Mouse (Mus musculus) midbrain, embryonic 13.5 days (tissue): ENCODE data around the gene Spesp1. TPM values are rescaled to one million over a fixed set of nuclear protein-coding genes. Genes with fewer than 3 reads are reported as not detected.

Experiments
- ATAC-seq: fragments of 200-750 bp; cut with Nextera tagmentation; 2 replicates; pipeline ENCODE4 v1.8.0; 2017; ENCODE audit warnings: mild to moderate bottlenecking, moderate TSS enrichment, moderate library complexity
- H3K27ac ChIP-seq: fragments of 300-500 bp; sonication (generic); 2 replicates; pipeline ENCODE4 v1.5.1; 2015; ENCODE audit warnings: inconsistent platforms, mild to moderate bottlenecking, moderate library complexity
- H3K27me3 ChIP-seq: fragments of 300-500 bp; sonication (generic); 2 replicates; pipeline ENCODE4 v1.6.1; 2015; ENCODE audit warnings: mild to moderate bottlenecking, inconsistent platforms
- H3K36me3 ChIP-seq: fragments of 300-500 bp; sonication (generic); 2 replicates; pipeline ENCODE4 v1.6.1; 2015; ENCODE audit warnings: mild to moderate bottlenecking, inconsistent platforms
- H3K4me1 ChIP-seq: fragments of 300-500 bp; sonication (generic); replicated peaks from 2 replicates; pipeline ENCODE4 v1.6.1; 2015; ENCODE audit warnings: inconsistent platforms
- H3K4me2 ChIP-seq: fragments of 300-500 bp; sonication (generic); replicated peaks from 2 replicates; pipeline ENCODE4 v1.6.1; 2015; ENCODE audit warnings: moderate library complexity, mild to moderate bottlenecking, inconsistent platforms
- H3K4me3 ChIP-seq: fragments of 300-500 bp; sonication (generic); replicated peaks from 2 replicates; pipeline ENCODE4 v1.5.1; 2015; ENCODE audit warnings: mild to moderate bottlenecking, inconsistent platforms
- H3K9ac ChIP-seq: fragments of 300-500 bp; sonication (generic); replicated peaks from 2 replicates; pipeline ENCODE4 v1.6.1; 2015; ENCODE audit warnings: mild to moderate bottlenecking, inconsistent platforms
- H3K9me3 ChIP-seq: fragments of 300-500 bp; sonication (generic); 2 replicates; pipeline ENCODE4 v1.6.1; 2016; ENCODE audit warnings: mild to moderate bottlenecking, inconsistent platforms
- WGBS: fragments of 180-500 bp; shearing (Covaris S2); methylation state at CpG from one replicate; pipeline ENCODE4 v1.1.7; 2015; 5-methylcytosine and 5-hydroxymethylcytosine counted together
- polyA plus RNA-seq: library from polyadenylated mRNA; unstranded; fragments of >200 nt; fragmentation: Nextera tagmentation; extraction: Ambion mirVana; gene quantifications from 2 replicates; pipeline ENCODE4 v1.2.1, GENCODE M21; 2015

The Spesp1 gene
- polyA plus RNA-seq, 1 experiment from 2014 or later, result 0.05 TPM

DNA sequence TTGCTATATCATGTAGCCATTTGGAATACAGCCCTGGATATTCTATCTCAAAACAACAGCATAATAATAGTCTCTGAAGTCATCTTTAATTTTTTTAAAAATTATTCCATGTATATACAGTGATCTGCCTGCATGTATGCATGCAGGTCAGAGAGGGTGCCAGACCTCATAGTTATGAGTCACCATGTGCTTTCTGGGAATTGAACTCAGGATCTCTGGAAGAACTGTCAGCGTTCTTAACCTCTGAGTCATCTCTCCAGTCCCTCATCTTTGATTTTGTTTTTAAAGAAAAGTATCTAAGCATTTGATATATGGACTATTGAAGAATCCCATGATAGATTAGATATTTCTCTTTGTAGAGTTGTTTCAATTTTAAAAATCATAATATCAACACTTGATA is 12.8 kb downstream of the Spesp1 start:
- Histone ChIP-seq H3K27ac (no peak overlapping the region), H3K27me3 (no peaks in the 10 kb centered on the region), H3K36me3 (no peaks in the 10 kb centered on the region), H3K4me2 (no peak overlapping the region), H3K4me3 (no peak overlapping the region), H3K9ac (no peak overlapping the region), H3K9me3 (no peaks in the 10 kb centered on the region), H3K4me1 (no peaks in the 10 kb centered on the region)
- 88% methylated on average over 1 of the region's 1 CpGs for WGBS
- no peak for ATAC-seq

DNA sequence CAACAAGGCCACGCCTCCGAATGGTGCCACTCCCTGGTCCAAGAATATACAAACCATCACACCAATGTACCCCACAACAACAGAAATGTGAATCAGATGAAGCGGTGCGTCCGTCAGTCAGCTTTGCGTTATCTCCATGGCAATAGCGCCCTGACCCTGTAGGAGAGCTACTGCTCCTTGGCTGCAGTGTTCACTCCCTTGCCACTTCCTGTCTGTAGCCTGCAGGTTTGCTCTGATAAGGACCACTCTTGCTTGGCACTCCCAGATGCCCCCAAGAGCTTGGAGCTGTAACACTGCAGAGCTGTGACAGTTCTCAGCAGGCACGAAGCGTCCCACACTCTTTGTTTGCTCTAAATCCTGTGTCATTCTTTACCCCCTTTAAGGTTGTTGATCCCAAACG is 16.7 kb downstream of the Spesp1 start:
- Histone ChIP-seq H3K4me2 (no peak overlapping the region), H3K36me3 (no peaks in the 10 kb centered on the region), H3K27me3 (no peaks in the 10 kb centered on the region), H3K27ac (no peak overlapping the region), H3K9ac (no peak overlapping the region), H3K4me3 (no peak overlapping the region), H3K9me3 (no peaks in the 10 kb centered on the region), H3K4me1 (no peaks in the 10 kb centered on the region)
- no peak for ATAC-seq
- WGBS, result 85% methylated on average over 10 of the region's 10 CpGs

DNA sequence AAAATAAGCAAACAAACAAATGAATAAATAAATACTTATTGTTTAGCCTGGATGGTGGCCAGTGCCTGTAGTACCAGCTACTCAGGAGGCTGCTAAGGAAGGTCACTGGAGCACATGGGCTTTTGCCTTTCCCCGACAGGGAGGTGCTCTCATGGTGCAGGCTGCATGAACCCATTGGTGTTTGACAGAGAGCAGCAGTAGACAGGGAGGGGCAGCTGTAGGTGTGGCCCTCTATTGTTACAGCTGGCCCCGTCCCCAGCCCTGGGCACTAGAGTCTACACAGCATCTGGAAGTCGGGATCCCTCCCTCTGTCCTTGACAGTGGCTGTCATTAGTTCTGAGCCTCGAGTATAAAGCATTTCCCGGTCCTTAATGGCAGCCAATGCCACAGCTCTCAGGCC is 18.4 kb downstream of the Spesp1 start:
- Histone ChIP-seq H3K36me3 (no peaks in the 10 kb centered on the region), H3K4me1 (no peaks in the 10 kb centered on the region), H3K27me3 (no peaks in the 10 kb centered on the region), H3K9me3 (peaks cover 3% of the 10 kb centered on the region; the same call in 1 of the 2 replicates), H3K27ac (no peak overlapping the region), H3K4me3 (no peak overlapping the region), H3K9ac (no peak overlapping the region), H3K4me2 (no peak overlapping the region)
- 70% methylated on average over 5 of the region's 5 CpGs for WGBS
- ATAC-seq, result no peak

DNA sequence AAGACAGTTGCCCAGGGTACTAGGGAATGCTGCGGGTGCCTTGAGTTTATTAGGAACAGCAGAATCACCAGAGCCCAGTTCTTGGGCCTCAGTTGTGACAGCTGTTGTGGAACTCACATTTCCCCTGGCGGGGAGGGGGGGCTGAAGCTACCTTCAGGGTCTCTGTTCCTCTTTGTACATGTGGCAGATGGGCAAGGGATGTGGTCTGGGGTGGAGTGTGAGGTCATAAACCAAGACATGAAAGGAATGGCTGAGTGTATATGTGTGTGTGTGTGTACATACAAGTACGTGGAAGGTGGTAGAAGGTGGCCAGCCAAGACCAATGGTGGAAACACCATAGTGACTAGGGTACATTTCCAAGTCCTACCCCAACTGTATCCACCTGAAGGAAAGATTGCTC is 20.6 kb downstream of the Spesp1 start:
- 91% methylated on average over 3 of the region's 3 CpGs for WGBS
- Histone ChIP-seq H3K9me3 (peaks cover 3% of the 10 kb centered on the region; the same call in 1 of the 2 replicates), H3K27ac (no peak overlapping the region), H3K36me3 (no peaks in the 10 kb centered on the region), H3K4me2 (no peak overlapping the region), H3K4me1 (peaks cover 3% of the 10 kb centered on the region), H3K9ac (no peak overlapping the region), H3K27me3 (no peaks in the 10 kb centered on the region), H3K4me3 (no peak overlapping the region)
- ATAC-seq, result no peak

DNA sequence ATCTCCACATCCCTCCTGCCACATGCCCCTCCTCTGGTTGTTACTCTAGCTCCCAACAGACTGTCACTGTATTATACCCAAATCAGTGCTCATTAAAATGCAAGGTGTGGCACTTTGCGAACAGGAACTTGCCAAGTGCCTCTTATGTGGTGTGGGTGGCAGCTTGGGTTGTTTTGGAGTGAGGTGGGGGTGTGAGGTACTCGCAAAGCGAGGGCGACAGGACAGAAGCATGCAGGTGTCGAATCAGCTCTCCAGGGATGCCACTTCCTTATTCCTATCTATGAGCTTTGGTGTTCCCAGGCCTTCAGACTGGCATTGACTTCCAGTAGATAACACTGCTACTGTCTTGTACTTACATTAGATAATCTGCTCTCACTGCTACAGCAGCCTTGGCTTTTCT is 21.0 kb downstream of the Spesp1 start:
- no peak overlapping the region for H3K27ac ChIP-seq
- no peak overlapping the region for H3K4me2 ChIP-seq
- no peak overlapping the region for H3K4me3 ChIP-seq
- peaks cover 3% of the 10 kb centered on the region; the same call in 1 of the 2 replicates for H3K9me3 ChIP-seq
- peaks cover 7% of the 10 kb centered on the region for H3K4me1 ChIP-seq
- ATAC-seq, result no peak
- no peak overlapping the region for H3K9ac ChIP-seq
- H3K36me3 ChIP-seq, result no peaks in the 10 kb centered on the region
- 91% methylated on average over 5 of the region's 5 CpGs for WGBS
- no peaks in the 10 kb centered on the region for H3K27me3 ChIP-seq

GRCm38 (mm10) chr9:62258005-62258404 is 24.0 kb downstream of the Spesp1 start:
- Histone ChIP-seq H3K4me1 (peaks cover 10% of the 10 kb centered on the region), H3K36me3 (no peaks in the 10 kb centered on the region), H3K27me3 (no peaks in the 10 kb centered on the region), H3K27ac (no peak overlapping the region), H3K9me3 (peaks cover 3% of the 10 kb centered on the region; the same call in 1 of the 2 replicates), H3K4me3 (no peak overlapping the region), H3K4me2 (no peak overlapping the region), H3K9ac (no peak overlapping the region)
- ATAC-seq, result no peak
- 84% methylated on average over 11 of the region's 11 CpGs for WGBS

DNA sequence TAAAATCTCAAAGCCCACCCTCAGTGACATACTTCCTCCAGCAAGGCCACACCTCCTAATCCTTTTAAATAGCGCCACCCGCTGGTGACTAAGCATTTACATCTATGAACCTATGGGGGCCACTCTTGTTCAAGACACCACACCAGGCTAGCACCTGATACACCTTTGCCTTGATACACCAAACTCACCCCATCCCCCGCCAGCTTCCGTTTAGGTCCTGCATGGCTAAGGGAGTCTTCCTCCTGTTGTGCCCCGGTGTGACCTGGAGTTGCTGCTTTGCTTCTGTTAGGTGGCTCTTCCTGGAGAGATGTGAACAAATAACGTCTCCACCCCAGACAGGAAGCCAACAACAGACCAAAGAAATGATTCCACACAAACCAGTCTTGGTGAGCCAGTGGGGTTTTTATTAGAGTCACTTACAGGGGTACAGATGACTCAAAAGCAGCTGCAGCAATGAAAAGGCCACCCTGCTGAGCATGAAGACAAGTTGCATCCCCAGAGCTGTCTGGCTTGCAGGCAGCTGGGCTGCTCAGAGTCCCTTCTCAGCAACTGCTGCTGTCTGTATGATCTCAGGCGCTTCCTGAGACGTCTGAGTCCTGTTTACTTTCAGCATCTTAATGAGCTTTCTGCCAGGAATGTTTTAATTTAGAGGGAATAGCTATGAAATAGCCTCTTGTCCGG is 26.0 kb downstream of the Spesp1 start:
- no peak overlapping the region for H3K4me2 ChIP-seq
- 0 out of 2 replicates have a peak overlapping the region, but pooled peaks have one; percentile 35 for H3K27ac ChIP-seq
- H3K4me3 ChIP-seq, result no peak overlapping the region
- no peaks in the 10 kb centered on the region for H3K27me3 ChIP-seq
- H3K4me1 ChIP-seq, result peaks cover 10% of the 10 kb centered on the region
- no peak overlapping the region for H3K9ac ChIP-seq
- peaks cover 3% of the 10 kb centered on the region; the same call in 1 of the 2 replicates for H3K9me3 ChIP-seq
- no peak for ATAC-seq
- 63% methylated on average over 9 of the region's 9 CpGs for WGBS
- H3K36me3 ChIP-seq, result no peaks in the 10 kb centered on the region

DNA sequence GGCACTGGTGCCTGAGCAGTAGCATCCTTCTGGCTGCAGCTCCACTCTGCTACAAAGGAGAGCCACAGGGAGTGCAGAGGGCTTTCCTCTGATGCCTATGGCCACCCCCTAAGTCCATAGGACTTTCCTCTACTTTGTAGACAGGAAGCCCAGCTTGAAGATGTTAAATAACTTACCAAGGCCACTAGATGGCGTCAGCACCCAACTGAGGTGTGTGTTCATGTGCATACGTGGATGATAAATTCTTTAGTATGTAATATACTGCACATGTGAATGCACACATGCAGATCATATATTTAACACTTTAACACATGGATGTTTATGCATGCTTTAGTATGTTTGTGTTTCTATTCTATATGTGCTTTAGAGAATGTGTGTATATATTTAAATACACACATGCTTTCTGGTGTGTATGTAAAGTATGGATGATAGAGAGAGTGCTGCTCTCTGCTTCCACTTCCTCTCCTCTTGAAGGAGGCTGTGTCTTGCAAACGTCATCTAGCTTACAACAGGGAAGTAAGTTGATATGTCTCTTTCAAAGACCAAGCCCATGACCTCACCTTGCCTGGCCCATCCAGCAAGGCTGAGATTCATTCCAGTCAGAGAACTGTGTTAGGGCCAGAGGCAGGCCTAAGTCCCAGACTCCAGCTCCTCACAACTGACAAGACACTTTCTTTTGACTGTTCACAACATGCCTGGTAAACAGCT is 28.1 kb downstream of the Spesp1 start:
- no peaks in the 10 kb centered on the region; the same call in 1 of the 2 replicates for H3K9me3 ChIP-seq
- no peak overlapping the region for H3K4me2 ChIP-seq
- peaks cover 10% of the 10 kb centered on the region for H3K4me1 ChIP-seq
- no peaks in the 10 kb centered on the region for H3K36me3 ChIP-seq
- WGBS, result 26% methylated on average over 3 of the region's 3 CpGs
- no peak overlapping the region for H3K4me3 ChIP-seq
- H3K27ac ChIP-seq, result no peak overlapping the region
- no peak for ATAC-seq
- no peaks in the 10 kb centered on the region for H3K27me3 ChIP-seq
- no peak overlapping the region for H3K9ac ChIP-seq

DNA sequence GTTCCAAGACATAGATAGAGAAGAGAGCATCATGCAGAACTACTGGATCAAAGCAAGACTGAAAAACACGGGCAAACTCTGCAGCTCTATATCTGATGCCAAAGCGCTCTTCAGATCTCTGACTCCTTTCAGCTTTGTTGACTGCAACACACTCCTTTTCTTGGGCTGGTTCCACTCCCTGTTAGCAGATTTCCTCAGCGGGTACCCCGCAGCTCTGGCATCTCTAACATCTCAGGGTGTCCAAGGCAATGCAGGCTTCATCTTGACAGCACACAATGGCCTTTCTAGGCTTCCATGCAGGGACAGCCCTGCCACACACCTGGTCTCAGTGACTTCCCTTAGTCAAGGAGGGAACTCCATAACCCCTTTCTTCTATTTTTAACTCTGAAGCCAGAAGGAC is 31.7 kb downstream of the Spesp1 start:
- H3K9ac ChIP-seq, result no peak overlapping the region
- H3K9me3 ChIP-seq, result no peaks in the 10 kb centered on the region; the same call in 1 of the 2 replicates
- peaks cover 6% of the 10 kb centered on the region; the same call in 1 of the 2 replicates for H3K4me1 ChIP-seq
- no peak overlapping the region for H3K4me3 ChIP-seq
- 87% methylated on average over 4 of the region's 4 CpGs for WGBS
- H3K4me2 ChIP-seq, result no peak overlapping the region
- no peaks in the 10 kb centered on the region for H3K27me3 ChIP-seq
- ATAC-seq, result no peak
- no peaks in the 10 kb centered on the region for H3K36me3 ChIP-seq
- no peak overlapping the region for H3K27ac ChIP-seq

DNA sequence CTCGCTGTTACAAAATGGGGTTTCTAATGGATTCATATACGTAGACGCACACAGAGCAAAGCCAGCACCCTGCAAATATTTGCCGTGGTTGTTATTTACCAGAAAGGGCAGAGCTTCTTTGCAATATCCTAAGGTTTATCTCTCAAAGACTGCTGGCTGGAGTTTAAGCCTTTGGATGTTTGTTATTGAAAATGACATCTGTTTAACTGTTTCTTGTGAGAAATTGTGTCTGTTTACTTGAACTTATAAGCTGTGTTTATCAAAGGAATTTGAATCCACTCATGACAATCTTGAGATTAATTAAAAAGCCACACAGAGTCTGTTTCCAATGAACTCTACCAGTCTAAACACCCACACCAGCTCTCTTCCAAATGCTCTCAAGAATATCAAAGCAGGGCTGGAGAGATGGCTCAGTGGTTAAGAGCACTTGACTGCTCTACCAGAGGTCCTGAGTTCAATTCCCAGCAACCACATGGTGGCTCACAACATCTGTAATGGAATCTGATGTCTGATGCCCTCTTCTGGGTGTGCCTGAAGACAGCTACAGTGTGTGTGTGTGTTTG is 35.5 kb downstream of the Spesp1 start:
- H3K27me3 ChIP-seq, result no peaks in the 10 kb centered on the region
- ATAC-seq, result no peak
- peaks cover 21% of the 10 kb centered on the region for H3K4me1 ChIP-seq
- no peaks in the 10 kb centered on the region for H3K36me3 ChIP-seq
- peak overlapping the region; percentile 44; the same call in 1 of the 2 replicates for H3K27ac ChIP-seq
- no peak overlapping the region for H3K9ac ChIP-seq
- WGBS, result 76% methylated on average over 4 of the region's 4 CpGs
- H3K4me3 ChIP-seq, result no peak overlapping the region
- no peaks in the 10 kb centered on the region; the same call in 1 of the 2 replicates for H3K9me3 ChIP-seq
- no peak overlapping the region for H3K4me2 ChIP-seq

- no peak overlapping the region for H3K4me3 ChIP-seq
- peaks cover 21% of the 10 kb centered on the region for H3K4me1 ChIP-seq
- H3K36me3 ChIP-seq, result no peaks in the 10 kb centered on the region
- H3K4me2 ChIP-seq, result no peak overlapping the region; the same call in 1 of the 2 replicates
- no peak for ATAC-seq
- H3K27me3 ChIP-seq, result no peaks in the 10 kb centered on the region
- no peak overlapping the region for H3K9ac ChIP-seq
- peak overlapping the region; percentile 44; the same call in 1 of the 2 replicates for H3K27ac ChIP-seq
- H3K9me3 ChIP-seq, result no peaks in the 10 kb centered on the region; the same call in 1 of the 2 replicates
- WGBS, result 61% methylated on average over 17 of the region's 17 CpGs
These were observed 36.2 kb downstream of the Spesp1 start for GRCm38 (mm10) chr9:62245612-62246379.
